Mouse (Mus musculus): ENCODE results near the gene Gm37240. TPM values are rescaled to one million over a fixed set of nuclear protein-coding genes. Genes with fewer than 3 reads are reported as not detected.

Gene Gm37240
- 0.52 and 2.4 TPM in 2 replicates for polyA plus RNA-seq (2014; fragmentation: Nextera tagmentation; extraction: Ambion mirVana)

- Histone ChIP-seq H3K9me3 (ENCODE audit: control insufficient read depth, low read length) (no peaks in the 10 kb centered on the region), H3K9ac (ENCODE audit: low read depth, low read length) (peak within 1 kb of the TSS; percentile 44; the same call in 1 of the 2 replicates), H3K4me1 (replicated peaks; ENCODE audit: control insufficient read depth, insufficient read depth, low read length) (0 out of 2 replicates have a peak, but pooled peaks cover 2% of the 10 kb centered on the region), H3K4me2 (replicated peaks; ENCODE audit: low read depth, low read length) (peak within 1 kb of the TSS; percentile 95), H3K27me3 (ENCODE audit: control insufficient read depth, insufficient read depth, low read length) (peaks cover 4% of the 10 kb centered on the region), H3K4me3 (ENCODE audit: low read depth, low read length) (peak within 1 kb of the TSS; percentile 50), H3K36me3 (ENCODE audit: control insufficient read depth, insufficient read depth, low read length) (no peaks in the 10 kb centered on the region), H3K27ac (ENCODE audit: low read depth, low read length) (no peak within 1 kb of the TSS)
- under 1% methylated on average over 47 of the region's 48 CpGs for WGBS
- DNase-seq (ENCODE audit: low spot score) (peak; percentile 81), ATAC-seq (ENCODE audit: low FRiP score) (peak; percentile 87)
Observed at GRCm38 (mm10) chr3:85887239-85887827, at the start of gene Gm37240, which contains the start of gene Glt28d2. Gene Gm37240 (minus strand): TSS chr3:85887518. Gene Glt28d2 (minus strand): TSS chr3:85887516.

- H3K4me3 ChIP-seq (ENCODE audit: low read depth, low read length), result no peak overlapping the region
- DNase-seq (ENCODE audit: low spot score) (no peak), ATAC-seq (ENCODE audit: low FRiP score) (no peak)
- H3K36me3 ChIP-seq (ENCODE audit: control insufficient read depth, insufficient read depth, low read length), result no peaks in the 10 kb centered on the region
- H3K9ac ChIP-seq (ENCODE audit: low read depth, low read length), result no peak overlapping the region
- H3K27me3 ChIP-seq (ENCODE audit: control insufficient read depth, insufficient read depth, low read length), result no peaks in the 10 kb centered on the region
- H3K4me2 ChIP-seq (replicated peaks; ENCODE audit: low read depth, low read length), result no peak overlapping the region
- no peaks in the 10 kb centered on the region for H3K4me1 ChIP-seq (replicated peaks; ENCODE audit: control insufficient read depth, insufficient read depth, low read length)
- H3K27ac ChIP-seq (ENCODE audit: low read depth, low read length), result no peak overlapping the region
- H3K9me3 ChIP-seq (ENCODE audit: control insufficient read depth, low read length), result no peaks in the 10 kb centered on the region
- WGBS, result 93% methylated on average over 5 of the region's 5 CpGs
Observed at GRCm38 (mm10) chr3:85933586-85933985, 46.3 kb upstream of the Gm37240 start.

- 78% methylated on average over 6 of the region's 6 CpGs for WGBS
- Histone ChIP-seq H3K4me1 (replicated peaks; ENCODE audit: control insufficient read depth, insufficient read depth, low read length) (no peaks in the 10 kb centered on the region), H3K36me3 (ENCODE audit: control insufficient read depth, insufficient read depth, low read length) (no peaks in the 10 kb centered on the region), H3K4me3 (ENCODE audit: low read depth, low read length) (no peak overlapping the region), H3K4me2 (replicated peaks; ENCODE audit: low read depth, low read length) (no peak overlapping the region), H3K27ac (ENCODE audit: low read depth, low read length) (no peak overlapping the region), H3K27me3 (ENCODE audit: control insufficient read depth, insufficient read depth, low read length) (no peaks in the 10 kb centered on the region), H3K9me3 (ENCODE audit: control insufficient read depth, low read length) (no peaks in the 10 kb centered on the region), H3K9ac (ENCODE audit: low read depth, low read length) (no peak overlapping the region)
- DNase-seq (ENCODE audit: low spot score) (no peak), ATAC-seq (ENCODE audit: low FRiP score) (no peak)
Observed at GRCm38 (mm10) chr3:85931859-85932258, 44.5 kb upstream of the Gm37240 start.

- DNase-seq (ENCODE audit: low spot score), result no peak
- H3K27me3 ChIP-seq (ENCODE audit: control insufficient read depth, insufficient read depth, low read length), result no peaks in the 10 kb centered on the region
- no peaks in the 10 kb centered on the region for H3K4me1 ChIP-seq (replicated peaks; ENCODE audit: control insufficient read depth, insufficient read depth, low read length)
Observed at GRCm38 (mm10) chr3:85930671-85931255, 43.4 kb upstream of the Gm37240 start.

GRCm38 (mm10) chr3:85929711-85930110 lies 42.4 kb upstream of the Gm37240 start:
- Histone ChIP-seq H3K27me3 (ENCODE audit: control insufficient read depth, insufficient read depth, low read length) (no peaks in the 10 kb centered on the region), H3K9me3 (ENCODE audit: control insufficient read depth, low read length) (no peaks in the 10 kb centered on the region), H3K9ac (ENCODE audit: low read depth, low read length) (no peak overlapping the region), H3K27ac (ENCODE audit: low read depth, low read length) (no peak overlapping the region), H3K4me3 (ENCODE audit: low read depth, low read length) (no peak overlapping the region), H3K4me2 (replicated peaks; ENCODE audit: low read depth, low read length) (no peak overlapping the region), H3K4me1 (replicated peaks; ENCODE audit: control insufficient read depth, insufficient read depth, low read length) (no peaks in the 10 kb centered on the region), H3K36me3 (ENCODE audit: control insufficient read depth, insufficient read depth, low read length) (no peaks in the 10 kb centered on the region)
- WGBS, result 84% methylated on average over 5 of the region's 5 CpGs
- DNase-seq (ENCODE audit: low spot score) (no peak), ATAC-seq (ENCODE audit: low FRiP score) (no peak)

More at GRCm38 (mm10) chr3:85930671-85931255, 43.4 kb upstream of the Gm37240 start:
- H3K36me3 ChIP-seq (ENCODE audit: control insufficient read depth, insufficient read depth, low read length), result no peaks in the 10 kb centered on the region
- no peak overlapping the region for H3K4me2 ChIP-seq (replicated peaks; ENCODE audit: low read depth, low read length)
- no peak for ATAC-seq (ENCODE audit: low FRiP score)
- no peak overlapping the region for H3K27ac ChIP-seq (ENCODE audit: low read depth, low read length)
- WGBS, result 49% methylated on average over 11 of the region's 11 CpGs
- no peak overlapping the region for H3K9ac ChIP-seq (ENCODE audit: low read depth, low read length)
- H3K4me3 ChIP-seq (ENCODE audit: low read depth, low read length), result no peak overlapping the region
- H3K9me3 ChIP-seq (ENCODE audit: control insufficient read depth, low read length), result no peaks in the 10 kb centered on the region

GRCm38 (mm10) chr3:85928140-85928611 lies 40.9 kb upstream of the Gm37240 start:
- DNase-seq (ENCODE audit: low spot score), result no peak

GRCm38 (mm10) chr3:85927296-85927695 lies 40.0 kb upstream of the Gm37240 start:
- DNase-seq (ENCODE audit: low spot score), result no peak
- 85% methylated on average over 9 of the region's 9 CpGs for WGBS
- H3K9ac ChIP-seq (ENCODE audit: low read depth, low read length), result no peak overlapping the region

More at GRCm38 (mm10) chr3:85928140-85928611, 40.9 kb upstream of the Gm37240 start:
- ATAC-seq (ENCODE audit: low FRiP score), result no peak
- H3K4me3 ChIP-seq (ENCODE audit: low read depth, low read length), result no peak overlapping the region
- H3K27me3 ChIP-seq (ENCODE audit: control insufficient read depth, insufficient read depth, low read length), result no peaks in the 10 kb centered on the region
- no peak overlapping the region for H3K4me2 ChIP-seq (replicated peaks; ENCODE audit: low read depth, low read length)
- WGBS, result 81% methylated on average over 5 of the region's 5 CpGs
- H3K9me3 ChIP-seq (ENCODE audit: control insufficient read depth, low read length), result no peaks in the 10 kb centered on the region
- no peaks in the 10 kb centered on the region for H3K36me3 ChIP-seq (ENCODE audit: control insufficient read depth, insufficient read depth, low read length)
- no peak overlapping the region for H3K9ac ChIP-seq (ENCODE audit: low read depth, low read length)
- H3K4me1 ChIP-seq (replicated peaks; ENCODE audit: control insufficient read depth, insufficient read depth, low read length), result no peaks in the 10 kb centered on the region
- no peak overlapping the region for H3K27ac ChIP-seq (ENCODE audit: low read depth, low read length)

GRCm38 (mm10) chr3:85923954-85924945 lies 36.9 kb upstream of the Gm37240 start:
- DNase-seq (ENCODE audit: low spot score), result peak; percentile 89
- H3K9ac ChIP-seq (ENCODE audit: low read depth, low read length), result no peak overlapping the region
- 0 out of 2 replicates have a peak, but pooled peaks have one; percentile 38 for ATAC-seq (ENCODE audit: low FRiP score)
- no peaks in the 10 kb centered on the region for H3K36me3 ChIP-seq (ENCODE audit: control insufficient read depth, insufficient read depth, low read length)
- no peaks in the 10 kb centered on the region for H3K4me1 ChIP-seq (replicated peaks; ENCODE audit: control insufficient read depth, insufficient read depth, low read length)
- no peak overlapping the region for H3K4me2 ChIP-seq (replicated peaks; ENCODE audit: low read depth, low read length)
- H3K27ac ChIP-seq (ENCODE audit: low read depth, low read length), result no peak overlapping the region
- H3K9me3 ChIP-seq (ENCODE audit: control insufficient read depth, low read length), result no peaks in the 10 kb centered on the region
- 48% methylated on average over 18 of the region's 18 CpGs for WGBS
- no peaks in the 10 kb centered on the region for H3K27me3 ChIP-seq (ENCODE audit: control insufficient read depth, insufficient read depth, low read length)
- no peak overlapping the region for H3K4me3 ChIP-seq (ENCODE audit: low read depth, low read length)

More at GRCm38 (mm10) chr3:85927296-85927695, 40.0 kb upstream of the Gm37240 start:
- no peak for ATAC-seq (ENCODE audit: low FRiP score)
- Histone ChIP-seq H3K27me3 (ENCODE audit: control insufficient read depth, insufficient read depth, low read length) (no peaks in the 10 kb centered on the region), H3K4me1 (replicated peaks; ENCODE audit: control insufficient read depth, insufficient read depth, low read length) (no peaks in the 10 kb centered on the region), H3K27ac (ENCODE audit: low read depth, low read length) (no peak overlapping the region), H3K36me3 (ENCODE audit: control insufficient read depth, insufficient read depth, low read length) (no peaks in the 10 kb centered on the region), H3K4me3 (ENCODE audit: low read depth, low read length) (no peak overlapping the region), H3K4me2 (replicated peaks; ENCODE audit: low read depth, low read length) (no peak overlapping the region), H3K9me3 (ENCODE audit: control insufficient read depth, low read length) (no peaks in the 10 kb centered on the region)

Measured in hindbrain, embryonic 11.5 days (tissue).